Mouse (Mus musculus) brown adipose tissue, adult 24 weeks (tissue): Measurements from ENCODE around the gene Rpl13a. TPM values are rescaled to one million over a fixed set of nuclear protein-coding genes. Genes with fewer than 3 reads are reported as not detected.
A peak's percentile ranks its signal among the peaks of the same experiment; 100 is the strongest.

Experiments
- H3K27ac ChIP-seq: fragments of 200-500 bp; replicated peaks from 2 replicates; pipeline ENCODE4 v1.5.1; 2012; ENCODE audit warnings: low read depth, mild to moderate bottlenecking, low read length
- H3K4me1 ChIP-seq: fragments of 200-500 bp; 2 replicates; pipeline ENCODE4 v1.6.1; 2012; ENCODE audit warnings: low read length, mixed read lengths; ENCODE audit not compliant: control insufficient read depth, insufficient read depth, insufficient read length
- H3K4me3 ChIP-seq: fragments of 200-500 bp; 2 replicates; pipeline ENCODE4 v1.5.1; 2012; ENCODE audit warnings: low read depth, mild to moderate bottlenecking, low read length, moderate library complexity; ENCODE audit not compliant: insufficient read depth
- polyA plus RNA-seq: library from polyadenylated mRNA; stranded (reverse); fragments of >200 nt; gene quantifications from 2 replicates; pipeline ENCODE4 v1.2.4, GENCODE M21; 2012; ENCODE audit not compliant: missing spikeins, insufficient read depth, insufficient read length

Rpl13a gene
- polyA plus RNA-seq, 1 experiment = 1,142 TPM

DNA sequence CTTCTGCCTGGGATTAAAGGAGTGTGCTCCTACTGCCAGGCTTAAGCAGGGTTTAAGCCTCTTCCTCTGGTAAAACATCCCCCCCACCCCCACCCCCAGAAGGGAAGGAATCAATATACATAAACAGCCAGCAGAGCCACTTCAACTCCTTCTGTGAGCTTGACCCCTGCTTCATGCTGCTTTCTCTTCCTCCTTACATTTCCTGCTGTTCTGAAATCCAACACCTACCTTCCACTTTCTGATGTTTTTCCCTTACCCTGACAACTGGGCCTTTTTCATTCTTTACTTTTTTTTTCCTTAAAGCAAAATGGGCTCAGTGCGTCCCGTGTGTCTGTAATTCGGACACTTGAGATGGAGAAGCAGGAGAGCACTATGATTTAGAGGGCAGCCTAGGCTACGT is 21.8 kb upstream of the Rpl13a start:
- H3K27ac ChIP-seq = 0 out of 2 replicates have a peak overlapping the region, but pooled peaks have one; percentile 12
- H3K4me1 ChIP-seq = no peaks in the 10 kb centered on the region; the same call in 1 of the 2 replicates

DNA sequence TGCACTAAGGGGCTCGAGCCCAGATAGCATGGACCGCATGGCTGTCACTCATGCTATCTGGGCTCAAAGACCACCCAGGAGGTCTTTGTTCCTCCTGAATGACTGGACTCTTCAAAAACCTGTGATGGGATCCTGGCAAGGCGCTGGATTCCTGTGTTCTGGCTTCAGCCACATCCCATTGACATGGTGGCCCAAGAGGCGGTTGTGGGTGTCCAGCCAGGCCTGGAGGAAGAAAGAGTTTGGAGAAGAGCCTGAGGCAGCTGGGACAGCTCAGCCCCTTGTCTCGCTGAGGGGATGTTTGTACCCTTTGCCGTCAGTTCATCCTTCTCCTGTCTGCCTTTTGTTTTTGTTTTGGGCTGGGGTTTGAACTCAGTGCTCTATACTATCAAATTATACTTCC is 21.0 kb upstream of the Rpl13a start:
- Histone ChIP-seq H3K4me1 (no peaks in the 10 kb centered on the region; the same call in 1 of the 2 replicates), H3K4me3 (no peak overlapping the region), H3K27ac (no peak overlapping the region)

More for the DNA sequence above, 21.8 kb upstream of the Rpl13a start:
- H3K4me3 ChIP-seq = no peak overlapping the region

DNA sequence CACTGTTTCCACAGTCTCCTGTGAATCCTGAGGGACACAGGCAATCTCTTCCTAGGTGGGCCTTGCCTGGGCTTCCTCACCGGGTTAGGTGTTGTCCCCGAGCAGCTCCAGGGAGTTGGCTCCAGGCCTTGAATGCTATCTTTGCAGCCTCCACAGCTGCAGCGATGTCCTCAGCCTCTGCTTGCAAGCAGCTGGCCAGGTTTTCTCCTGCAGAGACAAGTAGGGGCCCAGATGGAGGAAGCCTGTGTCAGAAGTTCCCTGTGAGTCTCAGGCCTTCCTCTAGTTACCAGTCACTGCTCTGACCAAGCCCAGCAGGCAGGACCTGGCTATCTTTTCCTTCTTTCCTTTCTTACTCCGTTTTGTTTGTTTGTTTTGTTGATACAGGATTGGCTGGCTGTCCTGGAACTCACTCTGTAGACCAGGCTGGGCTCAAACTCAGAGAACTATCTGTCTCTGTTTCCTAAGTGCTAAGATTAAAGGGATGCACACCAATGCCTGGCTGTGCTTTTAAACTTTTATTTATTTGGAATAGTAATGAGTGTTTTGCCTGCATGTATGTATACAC is 20.1 kb upstream of the Rpl13a start:
- Histone ChIP-seq H3K27ac (no peak overlapping the region), H3K4me1 (no peaks in the 10 kb centered on the region; the same call in 1 of the 2 replicates), H3K4me3 (no peak overlapping the region)

DNA sequence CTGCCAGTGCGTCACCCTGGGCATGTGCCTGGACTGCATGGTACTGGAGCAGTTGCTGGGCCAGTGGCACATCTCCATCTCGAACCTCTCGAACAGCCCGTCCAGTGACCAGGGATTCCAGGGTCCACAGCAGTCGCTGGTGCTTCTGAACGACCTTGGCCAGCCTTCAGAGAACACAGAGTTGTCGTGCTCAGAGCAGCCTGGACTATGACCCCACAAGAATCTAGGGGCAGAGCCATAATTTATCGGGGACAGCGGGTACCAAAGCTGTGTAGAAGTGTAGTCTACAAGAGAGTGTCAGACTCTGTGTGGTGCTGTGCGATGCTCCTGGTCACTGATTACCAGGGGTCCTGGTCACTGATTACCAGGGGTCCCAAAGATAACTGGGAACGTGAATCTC is 19.3 kb upstream of the Rpl13a start:
- Histone ChIP-seq H3K4me1 (no peaks in the 10 kb centered on the region; the same call in 1 of the 2 replicates), H3K4me3 (no peak overlapping the region), H3K27ac (no peak overlapping the region)

DNA sequence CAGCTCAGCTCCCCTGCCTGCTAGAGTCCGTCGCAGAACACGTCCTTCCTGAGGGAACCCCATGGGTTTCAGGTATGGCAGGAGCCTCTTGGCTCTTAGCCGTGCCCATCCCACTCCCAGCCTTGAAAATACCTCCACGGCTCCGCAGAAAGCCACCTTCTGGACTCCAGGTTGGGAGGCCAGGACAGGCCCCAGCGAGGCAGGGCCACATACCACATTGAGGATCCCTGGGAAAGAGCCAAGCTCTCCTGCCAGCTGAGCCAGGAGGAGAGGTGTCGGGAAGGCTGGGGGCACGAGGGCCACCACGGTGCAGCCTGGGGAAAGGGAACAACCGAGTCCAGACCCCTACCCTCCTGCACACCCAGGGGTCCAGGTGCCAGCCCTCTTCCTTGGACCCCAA is 18.7 kb upstream of the Rpl13a start:
- no peak overlapping the region for H3K4me3 ChIP-seq

DNA sequence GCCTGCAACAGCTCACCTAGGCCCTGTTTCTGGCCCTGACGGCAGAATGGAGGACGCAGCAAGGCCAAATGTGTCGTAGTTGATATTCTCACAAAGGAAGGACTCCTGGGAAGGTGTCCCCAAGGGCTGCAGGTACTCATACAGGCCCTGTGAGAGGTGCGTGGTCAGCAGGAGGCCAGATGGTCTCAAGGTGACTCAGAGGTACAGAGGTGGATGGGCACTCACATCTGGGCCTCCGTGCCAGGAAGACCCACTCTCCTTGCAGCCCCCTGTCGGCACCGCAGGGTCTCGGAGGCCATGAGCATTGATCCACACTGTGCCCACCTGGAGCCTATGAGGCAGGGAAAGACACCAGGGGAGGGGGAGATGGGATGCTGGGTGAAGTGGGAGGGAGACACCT is 16.9 kb upstream of the Rpl13a start:
- no peak overlapping the region for H3K27ac ChIP-seq

More for the DNA sequence above, 18.7 kb upstream of the Rpl13a start:
- Histone ChIP-seq H3K4me1 (no peaks in the 10 kb centered on the region; the same call in 1 of the 2 replicates), H3K27ac (no peak overlapping the region)

DNA sequence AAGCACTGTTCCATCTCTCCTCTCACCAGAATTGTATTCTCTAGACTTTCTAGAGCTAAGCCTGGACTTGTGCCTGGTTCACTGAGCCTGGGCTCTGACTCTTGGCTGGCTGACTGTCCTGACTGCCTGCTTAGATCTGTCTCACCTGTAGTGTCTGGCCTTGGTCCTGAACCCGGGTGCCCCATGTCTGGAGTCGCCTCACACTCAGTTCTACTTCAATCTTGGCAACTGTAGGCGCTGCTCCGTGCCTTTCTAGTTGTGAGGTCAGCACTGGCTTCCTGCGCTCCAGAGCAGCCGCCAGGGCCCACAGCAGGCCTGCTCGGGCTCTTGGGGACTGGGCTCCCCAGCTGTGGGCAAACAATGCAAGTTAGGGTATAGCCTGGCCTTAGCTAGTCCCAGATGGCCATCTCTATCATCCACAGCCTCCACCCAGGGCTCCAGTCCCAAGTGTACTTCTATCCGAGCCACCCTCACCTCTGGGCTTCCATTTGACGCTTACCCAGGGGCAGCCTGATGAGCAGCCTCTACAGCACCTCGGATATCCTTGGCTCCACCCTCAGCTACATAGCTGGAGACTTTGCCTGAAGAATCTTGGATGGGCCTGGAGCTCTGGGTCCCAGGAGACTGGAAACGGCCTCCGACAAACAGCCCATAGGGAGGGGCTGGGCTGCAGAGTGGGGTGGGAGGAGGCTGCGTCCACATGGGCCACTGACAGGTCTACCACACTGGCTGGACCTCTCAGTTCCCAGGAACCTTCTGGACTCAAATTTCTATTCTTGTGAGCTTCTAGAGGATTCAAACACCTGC is 16.0 kb upstream of the Rpl13a start:
- H3K4me3 ChIP-seq = no peak overlapping the region
- no peaks in the 10 kb centered on the region; the same call in 1 of the 2 replicates for H3K4me1 ChIP-seq
- no peak overlapping the region for H3K27ac ChIP-seq

More for the DNA sequence above, 16.9 kb upstream of the Rpl13a start:
- Histone ChIP-seq H3K4me3 (no peak overlapping the region), H3K4me1 (no peaks in the 10 kb centered on the region; the same call in 1 of the 2 replicates)

DNA sequence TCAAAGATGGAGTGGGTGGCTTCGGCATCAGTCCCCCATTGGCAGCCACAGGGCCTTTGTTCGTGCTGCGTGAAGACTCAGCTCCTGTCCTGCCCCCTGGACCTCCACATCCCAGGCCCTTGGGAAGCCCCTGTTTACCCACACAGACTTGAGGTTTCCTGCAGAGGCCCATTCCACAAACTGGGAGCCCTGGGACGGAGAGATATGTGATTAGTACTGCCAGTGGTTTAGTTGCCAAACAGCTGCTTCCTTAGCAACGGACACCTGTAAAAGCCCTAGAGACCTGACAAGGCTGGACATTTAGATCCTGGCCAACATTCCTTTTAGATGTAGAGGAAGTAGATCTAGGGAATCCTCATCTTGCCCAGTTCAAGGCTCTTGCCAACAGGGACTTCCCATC is 13.4 kb upstream of the Rpl13a start:
- Histone ChIP-seq H3K4me3 (no peak overlapping the region), H3K27ac (no peak overlapping the region), H3K4me1 (no peaks in the 10 kb centered on the region; the same call in 1 of the 2 replicates)

DNA sequence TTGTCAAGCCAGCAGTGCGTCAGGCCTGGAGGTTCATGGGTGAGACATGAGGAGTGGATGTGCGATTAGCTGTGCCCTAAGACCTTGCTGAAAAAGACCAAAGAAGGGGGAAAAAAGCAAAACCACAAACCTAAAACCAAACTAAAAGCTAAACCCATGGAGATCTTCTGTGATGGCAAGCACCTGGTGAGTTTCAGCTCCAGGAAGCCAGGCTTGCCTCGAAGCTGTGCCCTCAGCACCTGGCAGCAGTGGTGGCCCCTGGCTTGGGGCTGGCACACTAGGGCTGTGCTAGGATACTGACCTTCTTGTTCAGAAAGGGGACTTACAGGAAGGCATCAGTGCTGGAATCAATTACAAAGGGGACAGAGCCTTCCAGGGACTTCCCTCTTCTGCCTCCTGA is 12.8 kb upstream of the Rpl13a start:
- no peak overlapping the region for H3K4me3 ChIP-seq
- H3K27ac ChIP-seq = no peak overlapping the region
- H3K4me1 ChIP-seq = no peaks in the 10 kb centered on the region; the same call in 1 of the 2 replicates

DNA sequence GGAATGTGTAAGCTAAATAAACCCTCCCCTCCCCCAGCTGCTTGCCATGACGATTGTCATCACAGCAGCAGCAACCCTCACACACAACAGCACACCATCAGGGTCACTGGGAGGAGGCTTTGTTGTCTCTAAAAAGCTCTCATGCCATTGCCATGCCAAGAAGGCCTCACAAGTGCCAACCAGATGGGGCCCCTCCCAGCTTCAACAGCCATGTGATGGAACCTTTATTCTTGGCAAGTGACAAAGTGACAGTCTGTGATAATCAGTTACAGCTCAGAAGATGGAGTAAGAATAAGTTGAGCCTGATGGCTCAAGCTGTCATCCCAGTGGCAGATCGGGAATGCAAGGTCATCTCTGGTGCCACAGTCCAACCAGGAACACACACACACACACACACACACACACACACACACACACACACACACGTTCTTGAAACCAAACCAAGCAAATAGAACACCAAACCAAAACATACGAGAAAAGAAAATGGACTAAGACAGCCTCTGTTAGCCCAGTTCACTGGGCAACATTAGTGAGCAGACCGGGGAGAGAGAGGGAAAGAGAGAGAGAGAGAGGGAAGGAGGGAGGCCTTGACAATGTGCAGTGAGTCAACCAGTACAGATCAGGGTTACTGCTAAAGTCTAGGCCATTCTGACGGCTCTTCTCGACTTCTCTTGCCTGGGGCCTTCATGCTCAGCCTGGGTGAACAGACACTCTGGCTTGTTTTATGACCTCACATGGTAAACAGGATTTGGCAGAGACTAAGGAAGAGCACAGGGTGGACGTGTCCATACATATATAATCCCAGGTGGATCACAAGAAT is 11.6 kb upstream of the Rpl13a start:
- Histone ChIP-seq H3K4me1 (no peaks in the 10 kb centered on the region; the same call in 1 of the 2 replicates), H3K4me3 (no peak overlapping the region), H3K27ac (no peak overlapping the region)

DNA sequence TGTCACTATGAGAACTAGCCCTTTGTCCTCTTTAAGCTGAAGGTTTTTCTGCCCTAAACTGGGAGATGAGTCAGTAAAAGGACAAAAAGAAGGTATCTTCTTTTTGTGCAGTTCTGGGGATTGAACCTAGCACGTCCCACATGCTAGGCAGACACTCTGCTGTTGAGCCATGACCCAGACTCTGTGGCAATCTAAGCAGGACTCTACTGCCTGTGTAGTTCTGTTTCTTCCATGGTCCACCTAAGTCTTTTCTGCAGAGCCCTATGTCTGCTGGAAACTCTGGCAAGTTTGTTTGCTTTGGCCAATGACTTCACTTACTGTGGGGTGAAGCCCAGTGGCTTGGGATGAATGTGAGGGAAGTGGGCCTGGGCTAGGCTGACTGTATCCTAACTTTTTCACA is 9.8 kb upstream of the Rpl13a start:
- no peak overlapping the region for H3K27ac ChIP-seq
- H3K4me3 ChIP-seq = no peak overlapping the region
- 0 out of 2 replicates have a peak, but pooled peaks cover 2% of the 10 kb centered on the region for H3K4me1 ChIP-seq

DNA sequence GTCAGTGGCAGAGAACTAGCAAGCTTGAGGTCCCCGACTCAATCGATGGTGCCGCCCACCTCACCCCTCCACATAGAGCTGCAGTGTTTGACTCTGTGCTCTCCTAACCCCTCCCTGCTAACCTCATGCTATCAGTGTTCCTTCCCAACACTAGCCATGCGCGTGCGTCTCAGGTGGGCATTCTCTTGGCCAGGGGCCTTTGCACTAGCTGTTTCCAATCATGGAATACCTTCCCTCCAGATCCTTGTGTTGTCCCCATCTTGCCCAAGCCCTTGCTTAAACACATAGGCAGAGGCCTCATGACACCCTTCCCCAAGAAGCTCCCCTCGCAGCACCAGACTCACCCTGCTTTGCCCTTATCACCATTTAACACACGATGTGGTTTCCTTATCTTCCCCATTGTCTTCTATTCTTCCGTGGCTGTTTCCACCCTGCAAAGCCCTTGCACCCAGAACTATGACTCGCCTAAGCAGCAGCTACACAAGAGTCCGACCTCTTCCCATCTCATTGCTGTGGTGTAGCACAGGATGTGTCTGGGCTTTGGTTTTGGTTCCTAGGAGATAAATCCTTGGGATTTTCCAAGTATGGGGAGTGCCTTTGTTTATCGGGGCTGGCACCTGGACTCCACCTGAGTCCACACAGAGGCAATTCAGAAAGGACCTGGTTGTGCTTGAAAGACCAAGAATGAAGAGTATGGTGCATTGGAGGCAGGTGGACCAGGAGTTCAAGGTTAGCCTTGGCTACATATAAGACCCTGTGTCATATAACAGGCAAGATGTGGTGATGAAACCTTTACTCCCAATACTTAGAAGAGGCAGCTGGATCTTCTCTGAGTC is 8.8 kb upstream of the Rpl13a start:
- H3K27ac ChIP-seq = no peak overlapping the region
- no peak overlapping the region for H3K4me3 ChIP-seq
- H3K4me1 ChIP-seq = 0 out of 2 replicates have a peak, but pooled peaks cover 2% of the 10 kb centered on the region

DNA sequence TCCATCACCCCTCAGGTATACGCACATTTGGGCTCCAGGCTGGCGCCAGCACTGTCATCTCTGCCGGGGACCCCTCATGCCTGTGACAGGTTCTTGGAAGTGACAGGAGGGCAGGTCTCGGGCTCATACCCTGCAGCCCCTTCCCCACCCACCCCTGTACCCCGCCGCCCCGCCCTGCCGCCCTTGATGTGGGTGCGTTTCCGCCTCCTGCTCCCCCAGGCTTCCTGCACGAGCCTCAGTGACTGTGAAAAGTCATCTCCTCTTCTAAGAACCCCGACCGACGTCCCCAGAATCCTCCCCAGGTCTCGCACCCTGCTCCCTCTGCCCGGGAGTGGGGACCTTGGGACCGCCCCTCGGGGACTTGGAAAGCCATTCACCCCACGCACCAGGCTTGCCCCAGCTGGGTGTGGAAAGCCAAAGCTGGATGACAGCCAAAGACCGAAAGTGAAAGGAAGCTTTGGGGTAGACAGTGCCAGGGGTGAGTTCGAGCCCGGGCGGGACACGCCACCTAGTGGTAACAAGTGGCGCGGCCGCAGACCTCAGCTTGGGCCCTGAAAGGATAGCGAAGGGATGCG is 7.5 kb upstream of the Rpl13a start, which contains the start of the genes Gm45713 and Flt3l:
TSS of gene Gm45713 (minus strand) at position 239 of the 575 bp plus-strand sequence.
TSS of gene Flt3l (minus strand) at position 440 of the 575 bp plus-strand sequence.
- H3K27ac ChIP-seq = peak within 1 kb of the TSS; percentile 80
- 0 out of 2 replicates have a peak, but pooled peaks cover 2% of the 10 kb centered on the region for H3K4me1 ChIP-seq
- H3K4me3 ChIP-seq = peak within 1 kb of the TSS; percentile 69

DNA sequence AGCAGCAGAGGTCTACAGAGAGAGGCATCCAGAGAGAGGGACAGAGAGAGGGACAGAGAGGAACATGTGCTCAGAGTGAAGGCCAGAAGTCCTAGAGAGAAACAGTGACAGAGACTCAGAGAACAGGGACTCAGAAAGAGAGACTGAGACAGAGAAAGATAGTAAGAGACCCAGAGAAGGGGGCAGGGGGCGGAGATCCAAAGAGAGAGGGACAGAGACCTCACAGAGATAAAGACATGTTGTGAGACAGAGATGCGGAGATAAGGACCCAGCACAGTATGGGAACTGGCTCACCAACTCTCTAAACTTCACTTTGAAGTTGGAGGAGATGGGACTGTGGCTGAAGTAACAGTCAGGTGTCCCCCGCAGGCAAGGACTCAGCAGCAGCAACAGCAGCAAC is 6.8 kb upstream of the Rpl13a start:
- Histone ChIP-seq H3K4me3 (peak overlapping the region; percentile 69), H3K4me1 (0 out of 2 replicates have a peak, but pooled peaks cover 2% of the 10 kb centered on the region), H3K27ac (no peak overlapping the region)
